Mouse (Mus musculus): ENCODE results near the gene Nfe2.

DNA sequence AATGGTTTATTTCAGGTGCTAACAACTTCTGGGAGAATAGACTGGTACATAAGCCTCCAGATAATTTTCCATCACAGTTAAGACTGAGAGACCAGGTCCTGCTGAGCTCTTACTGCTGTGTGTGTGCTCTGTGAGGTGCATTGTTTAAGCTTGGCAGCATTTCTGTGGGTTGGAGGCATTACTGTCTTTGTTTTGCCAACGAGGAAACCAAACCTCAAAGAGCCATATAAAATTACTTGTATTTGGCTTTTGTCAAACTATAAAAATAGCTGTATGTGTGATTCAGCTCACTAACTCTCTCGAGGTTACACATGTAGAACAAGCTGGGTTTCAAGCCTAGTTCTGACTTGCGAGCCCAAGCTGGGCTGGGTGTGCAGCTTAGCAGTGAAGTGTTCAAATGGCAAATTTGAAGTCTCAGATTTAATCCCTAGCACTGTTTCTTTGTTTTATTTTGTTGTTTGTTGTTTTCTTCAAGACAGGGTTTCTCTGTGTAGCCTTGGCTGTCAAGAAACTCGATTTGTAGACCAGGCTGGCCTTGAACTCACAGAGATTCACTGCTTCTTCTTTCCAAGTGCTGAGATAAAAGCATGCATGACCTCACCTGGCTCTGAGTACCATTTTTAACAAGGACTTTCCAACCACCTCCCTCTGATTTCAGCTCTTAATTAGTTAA lies 34.6 kb upstream of the Nfe2 start:
- TF ChIP-seq CTCF (IDR thresholded peaks at IDR 0.05; ENCODE audit: extremely low read depth, insufficient read length, insufficient replicate concordance, low read depth, low read length) (no peak), POLR2A (IDR thresholded peaks at IDR 0.05; ENCODE audit: low read depth, low read length) (no peak)
